Mouse (Mus musculus): ENCODE measurements at regions not wholly inside any gene's neighbourhood (a gene's known extent, or its start where the extent isn't known, plus 50 kb on each side); places are given as distances from the start of the nearest gene placed in this dataset.

- DNase-seq = no peak
Observed at GRCm38 (mm10) chr12:70590456-70591050, 137.7 kb downstream of the Tmx1 start.

DNA sequence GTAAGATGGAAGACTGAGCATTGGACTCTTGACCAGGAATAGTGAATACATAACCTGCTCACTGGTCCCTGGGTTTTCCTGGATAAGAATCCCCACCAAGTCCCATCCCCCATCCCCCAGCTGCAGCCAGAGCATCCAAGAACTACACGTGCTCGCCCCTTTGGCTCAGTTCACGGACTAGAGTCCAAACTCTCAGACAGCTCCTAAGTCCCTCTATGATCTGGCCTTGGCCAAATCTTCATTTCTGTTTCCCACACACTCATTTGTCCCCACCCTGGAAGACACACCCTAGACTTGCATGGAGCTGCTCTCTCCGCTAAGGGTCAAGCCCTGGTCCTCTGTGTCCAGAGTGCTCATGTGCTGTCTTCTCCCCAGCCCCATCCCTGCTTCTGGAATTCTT lies 139.9 kb downstream of the Tmx1 start:
- DNase-seq = no peak

- DNase-seq = no peak
Observed at GRCm38 (mm10) chr12:70598211-70598701, 145.4 kb downstream of the Tmx1 start.

DNA sequence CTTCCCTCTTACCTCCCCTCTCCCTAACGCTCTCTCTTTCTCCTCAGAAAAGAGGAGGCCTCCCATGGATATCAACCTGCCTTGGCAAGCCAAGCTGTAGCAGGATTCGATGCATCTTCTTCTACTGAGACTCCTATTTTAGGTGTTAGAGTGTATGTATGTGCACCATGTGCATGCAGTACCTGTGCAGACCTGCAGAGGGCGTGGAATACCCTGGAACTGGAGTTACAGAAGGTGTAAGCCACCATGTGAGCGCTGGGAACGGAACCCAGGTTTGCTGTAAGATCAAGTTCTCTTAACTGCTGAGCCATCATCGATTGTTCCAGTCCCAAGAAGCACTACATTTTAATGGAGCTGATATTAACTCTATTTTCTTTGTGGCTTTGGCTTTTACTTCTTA lies 146.8 kb downstream of the Tmx1 start:
- no peak for DNase-seq

DNA sequence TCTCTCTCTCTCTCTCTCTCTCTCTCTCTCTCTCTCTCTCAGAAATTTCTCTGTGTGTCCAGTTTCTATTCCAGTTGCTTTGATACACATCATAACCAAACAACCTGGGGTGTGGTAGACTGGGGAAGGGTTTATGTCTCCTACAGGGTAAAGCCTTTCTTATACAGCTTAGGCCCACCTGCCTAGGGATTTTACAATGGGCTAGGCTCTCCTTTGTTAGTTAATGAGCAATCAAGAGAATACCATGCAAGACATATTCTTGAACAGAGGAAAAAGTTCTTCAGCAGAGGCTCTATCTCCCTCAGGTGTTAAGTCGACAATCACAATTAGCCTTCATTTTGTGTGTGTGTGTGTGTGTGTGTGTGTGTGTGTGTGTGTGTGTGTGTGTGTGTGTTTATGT lies 151.0 kb downstream of the Tmx1 start:
- DNase-seq = no peak

GRCm38 (mm10) chr12:70608672-70609071 lies 155.8 kb downstream of the Tmx1 start:
- no peak for DNase-seq

DNA sequence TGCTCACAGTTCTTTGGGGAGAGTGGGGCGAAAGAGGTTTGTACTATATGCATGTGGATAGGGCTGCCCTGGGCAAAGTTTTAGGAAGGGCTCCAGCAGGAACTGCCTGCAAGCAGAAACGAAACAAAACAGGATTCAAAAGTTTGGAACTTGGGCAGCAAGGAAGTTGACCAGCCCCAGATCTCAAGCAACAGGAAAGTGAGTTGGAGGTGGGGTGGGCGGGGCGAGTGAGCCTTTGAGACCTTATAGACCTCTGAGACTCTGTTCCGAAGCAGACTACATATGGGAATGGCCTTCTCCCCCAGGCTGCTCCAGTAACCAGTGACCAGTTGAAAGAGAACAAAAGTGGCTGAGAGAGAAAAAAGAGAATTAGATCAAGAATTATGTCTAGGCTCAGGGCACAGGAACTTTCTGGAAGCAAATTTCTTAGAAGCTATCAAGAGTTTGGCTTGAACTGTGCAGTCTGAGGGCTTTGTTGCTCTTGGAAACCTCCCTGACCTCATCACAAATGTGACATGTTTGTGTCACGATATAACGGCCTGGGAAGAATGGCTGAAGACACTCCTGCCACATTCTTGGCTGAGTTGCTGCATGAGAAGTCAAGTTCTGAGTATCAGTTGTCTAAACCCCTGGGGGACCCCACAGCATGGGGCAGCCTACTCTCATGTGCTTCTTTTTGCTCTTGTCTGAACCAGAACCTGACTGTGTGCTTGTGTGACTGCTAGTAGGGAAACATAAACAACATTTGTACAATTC lies 156.4 kb downstream of the Tmx1 start:
- no peak for DNase-seq

DNA sequence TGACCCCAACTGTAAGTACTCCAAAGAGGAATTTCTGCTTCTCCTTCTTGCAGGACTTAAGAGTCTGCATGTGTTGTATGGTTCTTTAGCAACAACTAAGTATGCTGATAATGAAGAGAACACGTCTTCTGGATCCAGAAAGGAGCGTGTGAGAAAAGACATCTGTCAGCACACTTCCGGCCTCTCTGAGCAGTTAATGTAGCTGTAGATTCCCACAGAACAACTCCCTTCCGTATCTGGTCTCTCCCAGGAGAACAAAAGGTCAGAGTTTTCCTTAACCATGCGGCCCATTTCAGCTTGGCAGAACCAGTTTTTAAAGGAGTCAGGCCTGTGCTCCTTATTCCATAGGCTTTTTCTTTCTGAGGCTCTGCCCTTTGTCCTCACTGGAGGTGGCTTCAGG lies 159.0 kb downstream of the Tmx1 start:
- DNase-seq = no peak

- DNase-seq = no peak
Observed at GRCm38 (mm10) chr12:70613244-70613643, 160.3 kb downstream of the Tmx1 start.

GRCm38 (mm10) chr12:70614101-70614500 lies 161.2 kb downstream of the Tmx1 start:
- DNase-seq = no peak

- DNase-seq = no peak
Observed at GRCm38 (mm10) chr12:70614686-70615085, 161.8 kb downstream of the Tmx1 start.

DNA sequence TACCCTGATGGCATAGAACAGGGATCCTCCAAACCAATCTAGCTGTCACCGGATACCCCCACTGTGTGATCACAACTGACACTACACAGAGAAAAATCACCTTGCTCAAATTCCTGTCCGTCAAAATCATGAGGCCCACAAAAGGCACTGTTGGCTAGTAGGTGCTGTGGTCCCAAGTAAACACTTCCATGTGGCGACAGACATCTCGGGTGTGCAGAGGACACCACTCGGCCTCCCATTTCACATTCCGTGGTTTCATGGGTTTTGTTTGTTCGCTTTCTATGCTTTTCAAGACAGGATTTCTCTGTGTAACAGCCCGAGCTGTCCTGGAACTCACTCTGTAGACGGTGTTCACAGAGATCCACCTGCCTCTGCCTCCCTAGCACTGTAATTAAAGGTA lies 162.2 kb downstream of the Tmx1 start:
- no peak for DNase-seq

GRCm38 (mm10) chr12:70616049-70616448 lies 163.2 kb downstream of the Tmx1 start:
- DNase-seq = no peak

GRCm38 (mm10) chr12:70616487-70616886 lies 163.6 kb downstream of the Tmx1 start:
- no peak for DNase-seq

DNA sequence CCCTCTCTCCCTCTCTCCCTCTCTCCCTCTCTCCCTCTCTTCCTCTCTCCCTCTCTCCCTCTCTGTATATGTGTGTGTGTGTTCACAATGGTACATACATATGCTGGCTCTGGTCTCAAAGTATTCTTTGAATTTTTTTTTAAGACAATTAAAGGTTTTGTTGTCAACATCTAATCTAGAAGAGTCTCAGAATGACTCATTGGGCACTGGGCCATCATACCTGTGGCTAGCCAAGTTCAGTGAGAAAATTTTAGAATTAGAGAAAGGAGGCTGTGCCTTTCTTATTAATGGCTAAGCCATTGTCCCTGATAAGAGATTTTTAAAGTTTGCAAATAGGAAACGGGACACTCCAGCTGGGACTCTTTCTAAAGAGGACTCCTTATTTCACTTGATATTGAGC lies 164.1 kb downstream of the Tmx1 start:
- DNase-seq = no peak

DNA sequence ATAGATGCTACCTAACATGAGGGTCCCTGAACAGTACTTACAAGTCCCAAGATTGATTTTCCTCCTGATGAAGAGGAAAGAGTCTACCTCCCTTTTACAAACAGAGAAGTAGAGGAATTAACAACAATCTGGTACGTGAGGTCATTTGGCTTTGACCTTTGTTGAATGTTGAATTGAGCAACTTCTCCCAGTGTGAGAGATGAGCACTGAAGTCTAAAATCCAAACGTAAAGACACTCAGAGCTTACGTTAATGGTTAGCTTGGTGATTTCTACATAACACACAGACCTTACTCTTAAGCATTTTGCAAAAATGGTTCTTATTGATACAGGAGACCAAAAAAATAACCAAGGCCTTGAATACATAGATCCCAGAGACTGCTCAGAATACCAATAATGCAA lies 165.1 kb downstream of the Tmx1 start:
- DNase-seq = no peak

- no peak for DNase-seq
Observed at GRCm38 (mm10) chr12:70619436-70619835, 166.5 kb downstream of the Tmx1 start.

DNA sequence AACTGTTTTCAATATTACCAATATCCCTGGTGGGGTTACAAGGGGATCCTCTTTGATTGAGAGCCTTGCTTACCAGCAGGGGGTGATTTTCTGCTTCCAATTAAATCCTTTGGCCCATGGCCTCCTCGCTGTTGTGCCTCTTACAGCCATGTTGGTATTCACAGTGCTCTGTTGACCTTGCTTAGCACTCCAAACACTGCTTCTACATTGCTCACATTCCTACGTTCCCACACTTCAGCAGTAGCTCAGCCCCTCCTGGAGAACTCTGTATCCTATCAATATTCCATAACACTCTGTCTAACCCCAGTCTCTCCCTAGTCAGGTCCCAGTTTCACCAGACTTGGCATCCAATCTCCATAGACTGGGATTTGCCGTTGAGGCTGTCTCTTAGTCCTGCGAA lies 169.1 kb downstream of the Tmx1 start:
- no peak for DNase-seq

DNA sequence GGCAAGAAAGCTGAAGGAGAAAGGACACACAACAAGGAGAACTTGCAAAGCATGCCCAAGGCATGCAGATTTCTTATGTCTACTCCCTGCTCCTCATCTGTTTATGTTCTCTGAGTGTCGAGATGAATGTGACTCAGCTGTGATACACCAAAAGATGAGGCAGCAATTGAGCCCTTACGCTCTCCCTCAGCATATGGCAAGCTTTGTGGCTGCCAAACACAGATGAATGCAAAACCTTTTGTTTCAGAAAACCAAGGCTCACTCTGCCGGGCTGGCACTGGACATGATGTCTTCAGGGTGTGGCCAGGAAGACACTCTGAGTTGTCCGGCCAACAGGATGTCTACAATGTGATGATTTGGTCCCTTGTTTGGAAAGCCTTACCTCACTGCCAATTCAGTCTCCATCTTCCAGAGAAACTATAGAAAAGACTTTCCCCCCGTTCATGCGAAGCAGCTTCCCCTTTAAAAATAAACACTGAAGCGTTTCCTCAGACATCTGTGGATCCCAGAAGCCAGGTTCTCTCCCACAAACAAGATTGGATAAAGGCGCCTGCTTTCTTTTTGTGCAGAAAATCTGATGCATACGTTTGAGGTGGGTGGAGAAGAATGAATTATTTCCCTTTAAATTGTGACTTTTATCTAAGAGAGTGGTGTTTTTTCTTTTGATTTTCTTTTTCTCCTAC lies 171.5 kb downstream of the Tmx1 start:
- no peak for DNase-seq

DNA sequence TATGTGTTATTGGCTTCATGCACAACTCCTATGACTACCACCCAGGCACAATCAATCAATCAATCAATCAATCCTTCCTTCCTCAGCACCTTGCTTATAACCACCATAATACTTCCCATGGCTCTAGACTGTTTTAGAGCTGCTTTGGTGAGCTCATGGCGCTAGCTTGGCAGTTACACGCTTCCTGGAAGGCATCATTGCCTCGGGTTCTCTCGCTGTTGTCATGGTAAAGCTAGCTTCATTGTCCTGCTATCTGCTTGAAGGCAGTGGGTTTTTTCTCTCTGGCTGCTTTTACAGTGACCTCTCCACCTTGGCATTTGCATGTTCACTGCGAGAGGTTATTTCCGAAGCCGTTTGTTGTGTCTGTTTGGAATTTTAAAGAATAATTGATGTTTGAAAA lies 174.7 kb downstream of the Tmx1 start:
- DNase-seq = no peak

DNA sequence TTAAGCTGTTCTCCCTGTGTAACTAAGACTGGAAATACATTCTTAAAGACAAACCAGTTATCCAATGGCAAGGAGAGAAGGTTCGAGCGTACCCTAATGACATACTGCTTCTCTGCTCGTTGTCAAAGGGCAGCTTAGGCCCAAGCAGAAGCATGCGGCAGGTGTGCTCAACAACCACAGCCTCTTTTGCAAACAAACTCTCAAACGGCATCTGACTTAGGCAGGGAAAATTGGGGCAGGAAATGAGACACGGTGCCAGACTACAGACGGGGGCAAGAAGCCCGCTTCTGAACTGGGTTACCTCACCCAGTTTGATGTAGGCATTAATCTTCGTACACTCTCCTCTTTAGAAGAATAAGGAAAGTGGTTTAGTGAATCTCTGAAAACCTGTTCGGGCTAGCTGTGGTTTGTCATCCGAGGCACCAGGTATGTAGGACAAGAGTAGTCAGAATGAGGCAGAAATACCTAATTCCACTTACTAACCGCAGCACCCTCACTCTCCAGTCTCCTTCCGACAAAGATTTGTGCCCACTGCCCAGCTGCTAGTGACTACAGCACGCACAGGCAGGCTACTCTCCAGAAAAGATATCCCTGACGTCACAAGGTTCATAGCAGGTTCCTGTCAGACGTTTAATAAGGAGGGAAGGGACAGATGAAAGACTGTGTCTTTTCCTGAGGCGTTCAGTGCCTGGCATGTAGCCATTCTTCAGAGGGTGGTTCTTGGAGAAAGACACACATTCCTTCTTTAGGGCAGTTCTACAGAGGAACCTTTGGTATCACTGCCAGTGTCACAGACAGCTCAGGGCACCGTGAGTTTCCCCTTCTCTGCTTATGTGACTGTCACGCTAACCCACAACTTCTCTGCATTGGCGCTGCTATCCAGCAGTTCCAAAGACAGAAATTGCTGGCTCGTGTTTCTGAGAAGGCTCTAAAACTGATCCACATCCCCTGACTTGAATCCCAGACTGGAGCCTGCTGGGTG lies 175.8 kb downstream of the Tmx1 start:
- peak; percentile 72 for DNase-seq

- no peak for DNase-seq
Observed at GRCm38 (mm10) chr12:70629371-70629770, 176.5 kb downstream of the Tmx1 start.

- DNase-seq = no peak
Observed at GRCm38 (mm10) chr12:70631281-70631680, 178.4 kb downstream of the Tmx1 start.
